8 mouse cellular contexts compared by ENCODE assay signal in genomic region chr5:109866337-109867126, GRCm38 (mm10). TPM values are rescaled to one million over a fixed set of nuclear protein-coding genes. Genes with fewer than 3 reads are reported as not detected.
DNase-seq lines count a peak whose midpoint lies in the region; ATAC-seq and TF ChIP-seq lines count a peak whose summit lies in the region.

No protein-coding gene starts in this region.

- peaks cover 6% of the 10 kb centered on the region; the same call in 1 of the 2 replicates for H3K4me1 ChIP-seq in embryonic facial prominence, embryonic 13.5 days
- peaks cover 4% of the 10 kb centered on the region; the same call in 1 of the 2 replicates for H3K4me1 ChIP-seq in kidney, adult 2 months (ENCODE audit: control insufficient read depth, insufficient read depth, low read length)
- H3K4me1 ChIP-seq in limb, embryonic 12.5 days (replicated peaks), result peaks cover 6% of the 10 kb centered on the region
- peaks cover 8% of the 10 kb centered on the region for H3K4me1 ChIP-seq in midbrain, embryonic 15.5 days
- H3K4me1 ChIP-seq in spleen, adult 2 months (ENCODE audit: control insufficient read depth, insufficient read depth, insufficient read length), result 0 out of 2 replicates have a peak, but pooled peaks cover 2% of the 10 kb centered on the region

- H3K27me3 ChIP-seq in embryonic facial prominence, embryonic 13.5 days, result no peaks in the 10 kb centered on the region
- H3K27me3 ChIP-seq in kidney, adult 2 months (replicated peaks; ENCODE audit: control insufficient read depth, insufficient read depth, low read length), result no peaks in the 10 kb centered on the region
- no peaks in the 10 kb centered on the region for H3K27me3 ChIP-seq in limb, embryonic 12.5 days
- H3K27me3 ChIP-seq in midbrain, embryonic 15.5 days (replicated peaks), result no peaks in the 10 kb centered on the region
- H3K27me3 ChIP-seq in spleen, adult 2 months (ENCODE audit: control insufficient read depth, insufficient read depth, low read length), result no peaks in the 10 kb centered on the region

- no peak for TF ChIP-seq POLR2A in kidney, adult 2 months (IDR thresholded peaks at IDR 0.05; ENCODE audit: low read depth, low read length)
- peak; percentile 36; the same call in 1 of the 2 replicates for TF ChIP-seq POLR2A in spleen, adult 2 months (IDR thresholded peaks at IDR 0.05; ENCODE audit: low read depth, low read length)

- H3K9me3 ChIP-seq in embryonic facial prominence, embryonic 13.5 days, result no peaks in the 10 kb centered on the region
- H3K9me3 ChIP-seq in limb, embryonic 12.5 days, result no peaks in the 10 kb centered on the region
- H3K9me3 ChIP-seq in midbrain, embryonic 15.5 days, result 0 out of 2 replicates have a peak, but pooled peaks cover 4% of the 10 kb centered on the region

- H3K9ac ChIP-seq in embryonic facial prominence, embryonic 13.5 days, result peak overlapping the region; percentile 80
- H3K9ac ChIP-seq in limb, embryonic 12.5 days (replicated peaks), result peak overlapping the region; percentile 69
- H3K9ac ChIP-seq in midbrain, embryonic 15.5 days, result peak overlapping the region; percentile 64

- peak overlapping the region; percentile 65 for H3K4me2 ChIP-seq in embryonic facial prominence, embryonic 13.5 days
- H3K4me2 ChIP-seq in limb, embryonic 12.5 days, result peak overlapping the region; percentile 55
- peak overlapping the region; percentile 66 for H3K4me2 ChIP-seq in midbrain, embryonic 15.5 days

- peak; percentile 99 for ATAC-seq in embryonic facial prominence, embryonic 13.5 days (ENCODE audit: insufficient number of reproducible peaks, insufficient read depth, low FRiP score, low TSS enrichment, low read depth)
- ATAC-seq in limb, embryonic 12.5 days (ENCODE audit: insufficient number of reproducible peaks, insufficient read depth, low FRiP score, low TSS enrichment, low read depth), result peak; percentile 99
- ATAC-seq in midbrain, embryonic 15.5 days (replicated peaks), result peak; percentile 100

- peak overlapping the region; percentile 64 for H3K4me3 ChIP-seq in embryonic facial prominence, embryonic 13.5 days
- peak overlapping the region; percentile 81 for H3K4me3 ChIP-seq in kidney, adult 2 months (ENCODE audit: insufficient read depth, low read depth, low read length)
- H3K4me3 ChIP-seq in limb, embryonic 12.5 days (replicated peaks), result peak overlapping the region; percentile 57
- peak overlapping the region; percentile 74 for H3K4me3 ChIP-seq in midbrain, embryonic 15.5 days
- peak overlapping the region; percentile 79 for H3K4me3 ChIP-seq in spleen, adult 2 months (ENCODE audit: extremely low read depth, insufficient read depth, insufficient read length)

- no peak overlapping the region for H3K27ac ChIP-seq in embryonic facial prominence, embryonic 13.5 days
- peak overlapping the region; percentile 69 for H3K27ac ChIP-seq in kidney, adult 2 months (ENCODE audit: insufficient read depth, low read depth, low read length)
- no peak overlapping the region for H3K27ac ChIP-seq in limb, embryonic 12.5 days
- peak overlapping the region; percentile 81 for H3K27ac ChIP-seq in midbrain, embryonic 15.5 days
- H3K27ac ChIP-seq in spleen, adult 2 months (ENCODE audit: insufficient read depth, low read length), result peak overlapping the region; percentile 75

- 0 out of 2 replicates have a peak, but pooled peaks cover 6% of the 10 kb centered on the region for H3K36me3 ChIP-seq in embryonic facial prominence, embryonic 13.5 days
- H3K36me3 ChIP-seq in kidney, adult 2 months (ENCODE audit: control insufficient read depth, insufficient read depth, low read length), result no peaks in the 10 kb centered on the region
- no peaks in the 10 kb centered on the region for H3K36me3 ChIP-seq in limb, embryonic 12.5 days
- no peaks in the 10 kb centered on the region for H3K36me3 ChIP-seq in midbrain, embryonic 15.5 days (replicated peaks)
- no peaks in the 10 kb centered on the region for H3K36me3 ChIP-seq in spleen, adult 2 months (ENCODE audit: control insufficient read depth, insufficient read depth, low read length)

- DNase-seq in 3134 (ENCODE audit: extremely low read depth, insufficient read length, low spot score), result peak; percentile 82
- DNase-seq in adrenal gland, postnatal 36 days, result peak; percentile 87 to 91
- peak; percentile 92 to 94 for DNase-seq in heart, adult 18-20 months
- peak; percentile 95 for DNase-seq in kidney, adult 2 months
- DNase-seq in spleen, adult 2 months (ENCODE audit: low read depth in 1 of 2, low spot score in 2 of 2), result peak; percentile 80 to 85

- 1% methylated on average over 22 of the region's 22 CpGs for WGBS in embryonic facial prominence, embryonic 13.5 days
- 1% methylated on average over 22 of the region's 22 CpGs for WGBS in kidney, adult 2 months
- under 1% methylated on average over 22 of the region's 22 CpGs for WGBS in limb, embryonic 12.5 days
- WGBS in midbrain, embryonic 15.5 days, result under 1% methylated on average over 22 of the region's 22 CpGs
- under 1% methylated on average over 22 of the region's 22 CpGs for WGBS in spleen, adult 2 months

- no peak for TF ChIP-seq CTCF in kidney, adult 2 months (conservative IDR thresholded peaks at IDR 0.05; ENCODE audit: insufficient read depth, insufficient read length, low read depth, low read length)
- TF ChIP-seq CTCF in spleen, adult 2 months (IDR thresholded peaks at IDR 0.05; ENCODE audit: extremely low read depth, insufficient read depth, insufficient read length, insufficient replicate concordance), result no peak

RNA-seq across cellular contexts. Expression of gene Gm15446, which starts 56.7 kb away (rescaled TPM):
- total RNA-seq in adrenal gland, postnatal 36 days (2021), result 1 to 10 TPM; 8.4 to 9.3 TPM
- 0.88 and 1.1 TPM in 2 replicates for polyA plus RNA-seq in embryonic facial prominence, embryonic 13.5 days (2015; fragmentation: Nextera tagmentation; extraction: Ambion mirVana)
- total RNA-seq in heart, adult 18-20 months (2021), result 1 to 10 TPM; 3.3 to 3.5 TPM
- 1.7 and 18.8 TPM in 2 replicates for polyA plus RNA-seq in kidney, adult 2 months (2012; rRNA removed)
- 0.72 and 0.89 TPM in 2 replicates for polyA plus RNA-seq in limb, embryonic 12.5 days (2016; fragmentation: Nextera tagmentation; extraction: Ambion mirVana)
- polyA plus RNA-seq in midbrain, embryonic 15.5 days (2015; fragmentation: Nextera tagmentation; extraction: Ambion mirVana), result 0.39 and 0.46 TPM in 2 replicates
- 1.3 and 1.5 TPM in 2 replicates for polyA plus RNA-seq in spleen, adult 2 months (2012; rRNA removed)

Comparison
In these comparisons a context has a peak if more than half of its experiments do, and no peak if none do; other contexts are left out.
1. H3K27ac ChIP-seq: peak in kidney, adult 2 months (single experiment), midbrain, embryonic 15.5 days (single experiment) and spleen, adult 2 months (single experiment); none in embryonic facial prominence, embryonic 13.5 days (single experiment) and limb, embryonic 12.5 days (single experiment).
2. Peak in every context shown above with its lines, with median percentiles within 50 percentile points of each other: DNase-seq, ATAC-seq, H3K4me2 ChIP-seq, H3K4me3 ChIP-seq and H3K9ac ChIP-seq.